Mouse (Mus musculus) E14TG2a.4 (cell line): ENCODE results near the gene Mat1a.

Experiments
- CTCF ChIP-seq: conservative IDR thresholded peaks from 2 replicates; pipeline ENCODE4 v1.5.1; 2014; ENCODE audit warnings: low read length
- NANOG ChIP-seq: IDR thresholded peaks from 2 replicates; pipeline ENCODE4 v1.6.1; 2014; ENCODE audit warnings: borderline replicate concordance, low read length, mixed read lengths

GRCm38 (mm10) chr14:41151220-41151898 is 46.5 kb downstream of the Mat1a start, which contains the start of gene Mbl1:
- TF ChIP-seq CTCF (no peak), NANOG (no peak)
